Mouse (Mus musculus) mammary gland, adult 2 months (tissue): ENCODE measurements around the gene Ldhc. TPM values are rescaled to one million over a fixed set of nuclear protein-coding genes. Genes with fewer than 3 reads are reported as not detected.

ENCODE experiments used
- polyA plus RNA-seq: library from polyadenylated mRNA; depleted of rRNA; stranded (reverse); fragments of >200 nt; gene quantifications from 2 replicates; pipeline ENCODE4 v1.2.3, GENCODE M21; 2012; ENCODE audit warnings: low replicate concordance; rRNA removed

Ldhc gene
- polyA plus RNA-seq, result 0.29 TPM in 1 of 2 replicates, not detected in the other

DNA sequence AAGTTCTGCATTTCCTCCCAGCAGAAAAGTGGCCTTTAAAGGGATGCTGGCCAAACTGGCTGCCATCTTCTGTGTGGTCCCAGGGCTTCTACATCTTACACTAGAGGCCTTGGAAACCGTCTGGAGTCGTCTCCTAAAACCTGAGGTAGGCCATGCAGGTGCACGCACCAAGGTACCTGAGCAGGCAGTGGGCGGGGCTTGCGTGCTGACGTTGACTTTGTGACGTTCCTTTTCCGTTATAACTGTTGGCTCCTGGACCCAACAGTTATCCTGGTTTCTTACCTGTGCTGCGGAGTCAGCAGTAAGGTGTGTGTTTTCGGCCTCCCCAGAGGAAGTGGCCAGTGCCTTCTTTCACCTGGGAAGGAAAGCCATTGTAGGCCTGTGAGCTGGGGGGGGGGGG, at the start of gene Ldhc:
Gene Ldhc, plus strand, starts transcription at position 208 of the 400 bp plus-strand sequence.

DNA sequence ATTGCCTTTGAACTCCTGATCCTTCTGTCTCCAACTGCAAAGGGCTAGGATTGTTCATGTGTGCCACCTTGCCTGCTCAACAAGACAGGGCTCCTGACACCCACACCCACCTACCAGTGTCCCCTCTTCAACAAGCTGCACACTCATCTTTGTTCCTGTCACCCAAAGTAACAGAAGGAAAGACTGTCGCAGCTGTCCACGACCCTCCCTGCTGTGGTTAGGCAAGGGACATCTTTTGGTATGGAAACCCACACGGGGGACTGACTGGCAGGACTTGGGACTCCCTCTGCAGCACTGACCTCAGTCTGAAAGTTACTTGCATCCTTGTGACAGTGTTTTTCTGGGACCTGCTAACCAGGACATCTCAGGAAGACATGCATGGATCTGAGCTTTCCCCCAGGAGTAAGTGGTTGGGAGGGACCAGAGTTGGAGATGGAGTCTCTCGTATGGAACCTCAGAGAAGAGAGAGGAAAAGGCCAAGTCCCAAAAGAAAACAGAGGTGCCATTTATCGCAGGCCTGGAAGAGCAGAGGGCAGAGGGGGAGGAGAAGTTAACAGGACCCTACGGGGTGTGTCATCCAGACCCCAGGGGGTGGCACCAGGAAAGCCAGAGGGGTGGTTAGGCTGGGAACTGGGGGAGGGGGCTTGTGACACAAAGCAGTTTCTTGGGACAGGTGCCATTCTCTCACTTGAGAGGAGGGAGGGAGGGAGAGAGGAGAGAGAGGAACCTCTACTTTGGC, 20.0 kb upstream of the Ldhc start, which contains the start of gene Ldha:
Gene Ldha, plus strand, starts transcription at position 689 of the 739 bp plus-strand sequence.

DNA sequence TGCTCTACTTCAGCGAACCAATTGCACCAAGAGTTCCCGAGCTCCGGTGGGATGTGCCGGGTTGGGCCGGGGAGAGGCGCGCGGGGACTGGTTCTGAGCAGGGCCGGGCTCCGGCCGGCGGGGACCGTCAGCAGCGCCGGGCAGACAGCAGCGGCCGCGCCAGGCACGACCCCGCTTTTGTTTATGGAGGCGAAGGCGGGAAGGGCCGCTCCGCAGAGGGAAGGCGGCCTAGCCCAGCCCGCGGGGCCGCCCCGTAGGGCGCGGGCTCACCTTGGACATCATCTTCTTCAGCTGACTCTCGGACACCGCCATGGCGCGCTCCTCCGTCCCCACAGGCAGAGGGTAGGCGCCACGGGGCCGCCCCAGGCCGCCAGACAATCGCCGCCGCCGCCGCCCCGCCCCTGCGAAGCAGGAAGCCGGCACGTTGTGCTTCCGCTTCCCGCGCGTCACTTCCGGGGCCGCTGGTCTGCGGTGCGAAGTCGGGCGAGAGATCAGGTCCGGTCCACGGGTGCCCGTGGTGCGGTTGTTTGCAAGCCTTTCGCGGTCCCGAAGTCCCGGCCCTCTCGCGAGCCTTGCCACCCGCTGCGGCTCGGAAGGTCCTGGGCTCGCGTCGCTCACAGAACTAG, 58.7 kb downstream of the Ldhc start, which contains the start of gene Tsg101:
Gene Tsg101, minus strand, starts transcription at position 419 of the 626 bp plus-strand sequence.

Other genes starting within 250 kb of the Ldhc start
- gene Sergef, start 221.4 kb upstream of the Ldhc start, polyA plus RNA-seq, result 11.2 and 12.2 TPM in 2 replicates
- 0.53 and 1.9 TPM in 2 replicates for gene Tph1, start 188.7 kb upstream of the Ldhc start, polyA plus RNA-seq
- 5.4 and 8.4 TPM in 2 replicates for gene Saal1, start 150.5 kb upstream of the Ldhc start, polyA plus RNA-seq
- gene Saa3, start 145.5 kb upstream of the Ldhc start, polyA plus RNA-seq, result 0.55 TPM in 1 of 2 replicates, not detected in the other
- gene Saa4, start 128.6 kb upstream of the Ldhc start, polyA plus RNA-seq, result 0.11 TPM in 1 of 2 replicates, not detected in the other
- gene Saa1, start 118.2 kb upstream of the Ldhc start, polyA plus RNA-seq, result 0.06 TPM in 1 of 2 replicates, not detected in the other
- gene Saa2, start 109.4 kb upstream of the Ldhc start, polyA plus RNA-seq, result 0.04 TPM in 1 of 2 replicates, not detected in the other
- gene Hps5, start 65.1 kb upstream of the Ldhc start, polyA plus RNA-seq, result 12.3 and 18.5 TPM in 2 replicates
- gene Gtf2h1, start 65.1 kb upstream of the Ldhc start, polyA plus RNA-seq, result 6.3 and 8.6 TPM in 2 replicates
- gene Ldha, start 19.7 kb upstream of the Ldhc start, polyA plus RNA-seq, result 777 and 2,450 TPM in 2 replicates
- gene Tsg101, start 58.8 kb downstream of the Ldhc start, polyA plus RNA-seq, result 78.6 and 136 TPM in 2 replicates
- gene Uevld, start 97.3 kb downstream of the Ldhc start, polyA plus RNA-seq, result 2.4 and 6.0 TPM in 2 replicates
- not detected in 2 replicates for gene Gm9999, start 122.4 kb downstream of the Ldhc start, polyA plus RNA-seq
- 4.7 and 5.3 TPM in 2 replicates for gene Spty2d1, start 147.2 kb downstream of the Ldhc start, polyA plus RNA-seq
- 71.9 and 117 TPM in 2 replicates for gene Tmem86a, start 189.4 kb downstream of the Ldhc start, polyA plus RNA-seq